Mouse (Mus musculus): ENCODE measurements at regions not wholly inside any gene's neighbourhood (a gene's known extent, or its start where the extent isn't known, plus 50 kb on each side); places are given as distances from the start of the nearest gene placed in this dataset.

- TF ChIP-seq EP300 (IDR thresholded peaks at IDR 0.05; ENCODE audit: low read depth) (no peak), CTCF (IDR thresholded peaks at IDR 0.05; ENCODE audit: low read depth) (no peak)
Measured at GRCm38 (mm10) chr19:18200105-18200782, 362.8 kb upstream of the Pcsk5 start.

All from heart, postnatal 0 days (tissue).